Mouse (Mus musculus): Measurements from ENCODE around the gene Tspan1. TPM values are rescaled to one million over a fixed set of nuclear protein-coding genes. Genes with fewer than 3 reads are reported as not detected.
A peak's percentile ranks its signal among the peaks of the same experiment; 100 is the strongest.

Tspan1 gene
- total RNA-seq, 2 experiments from 2014 or later, result 0.36 TPM; not detected in 1

- peak in 1 of 2 experiments; percentile 17 for DNase-seq
- intact Hi-C loops (cut with DNase I), result no loop called here
Measured at GRCm38 (mm10) chr4:116137421-116137996, 29.9 kb downstream of the Tspan1 start.

DNA sequence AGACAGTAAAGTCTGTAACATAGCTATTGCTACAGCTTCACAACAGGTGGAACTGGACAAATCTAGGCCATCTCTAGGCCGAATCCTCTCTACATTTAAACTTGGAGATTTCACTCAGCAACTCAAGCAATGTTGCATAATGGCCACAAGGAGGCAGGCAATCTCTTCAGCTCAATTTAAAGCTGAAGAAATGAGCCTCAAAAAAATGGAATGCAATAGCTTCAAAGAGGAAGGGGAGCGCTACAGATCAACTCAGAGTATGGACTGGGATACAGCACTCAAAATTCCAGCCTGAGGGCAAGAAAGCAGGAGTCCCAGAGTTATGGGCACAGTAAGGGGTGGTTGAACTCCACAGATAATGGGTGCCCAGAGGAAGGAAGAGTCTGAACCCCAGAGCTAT, 32.4 kb downstream of the Tspan1 start:
- intact Hi-C loops (cut with DNase I), result no loop called here
- peak in 1 of 2 experiments; percentile 15 for DNase-seq

DNA sequence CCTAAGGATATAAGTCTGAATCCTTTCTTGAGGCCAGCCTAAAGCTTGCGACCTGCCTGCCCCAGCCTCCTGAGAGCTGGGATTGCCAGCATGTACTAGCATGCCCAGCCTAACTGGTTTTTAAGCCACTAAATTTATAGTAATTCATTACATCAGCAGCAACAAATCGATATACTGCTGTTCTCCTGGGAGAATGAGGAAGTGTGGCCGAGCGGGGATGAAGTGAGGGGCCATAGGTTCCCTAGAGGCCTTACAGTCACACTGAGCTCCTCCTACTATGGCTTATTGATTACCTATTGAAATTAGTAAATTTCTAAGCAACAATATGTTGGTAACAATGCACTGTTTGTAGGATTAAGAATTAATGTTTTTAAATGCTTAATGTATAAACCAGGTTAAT, 34.3 kb downstream of the Tspan1 start:
- intact Hi-C loops (cut with DNase I), result no loop called here
- DNase-seq, result no peak

DNA sequence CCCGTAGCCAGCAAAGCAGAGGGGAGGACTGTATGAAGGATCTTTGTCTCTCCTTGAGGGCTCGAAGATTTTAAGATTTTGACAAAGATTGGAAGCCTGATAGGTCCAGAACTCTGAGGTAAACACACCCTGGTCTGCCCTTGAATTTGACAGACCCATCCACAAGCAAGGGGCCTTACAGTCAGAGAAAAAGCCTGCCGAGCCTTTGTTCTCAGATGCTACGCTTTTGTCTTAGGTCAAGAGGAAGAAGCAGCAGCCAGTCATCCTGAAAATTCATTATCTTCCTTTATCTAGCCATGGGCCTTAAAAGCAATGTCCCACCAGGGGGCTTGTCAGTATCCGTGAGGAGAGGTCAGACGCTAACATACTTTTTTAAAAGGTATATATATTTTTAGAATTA, 39.4 kb downstream of the Tspan1 start:
- intact Hi-C loops (cut with DNase I), result no loop called here
- DNase-seq, result no peak

GRCm38 (mm10) chr4:116125803-116126386, 41.5 kb downstream of the Tspan1 start:
- intact Hi-C loops (cut with DNase I), result no loop called here
- DNase-seq, result no peak

DNA sequence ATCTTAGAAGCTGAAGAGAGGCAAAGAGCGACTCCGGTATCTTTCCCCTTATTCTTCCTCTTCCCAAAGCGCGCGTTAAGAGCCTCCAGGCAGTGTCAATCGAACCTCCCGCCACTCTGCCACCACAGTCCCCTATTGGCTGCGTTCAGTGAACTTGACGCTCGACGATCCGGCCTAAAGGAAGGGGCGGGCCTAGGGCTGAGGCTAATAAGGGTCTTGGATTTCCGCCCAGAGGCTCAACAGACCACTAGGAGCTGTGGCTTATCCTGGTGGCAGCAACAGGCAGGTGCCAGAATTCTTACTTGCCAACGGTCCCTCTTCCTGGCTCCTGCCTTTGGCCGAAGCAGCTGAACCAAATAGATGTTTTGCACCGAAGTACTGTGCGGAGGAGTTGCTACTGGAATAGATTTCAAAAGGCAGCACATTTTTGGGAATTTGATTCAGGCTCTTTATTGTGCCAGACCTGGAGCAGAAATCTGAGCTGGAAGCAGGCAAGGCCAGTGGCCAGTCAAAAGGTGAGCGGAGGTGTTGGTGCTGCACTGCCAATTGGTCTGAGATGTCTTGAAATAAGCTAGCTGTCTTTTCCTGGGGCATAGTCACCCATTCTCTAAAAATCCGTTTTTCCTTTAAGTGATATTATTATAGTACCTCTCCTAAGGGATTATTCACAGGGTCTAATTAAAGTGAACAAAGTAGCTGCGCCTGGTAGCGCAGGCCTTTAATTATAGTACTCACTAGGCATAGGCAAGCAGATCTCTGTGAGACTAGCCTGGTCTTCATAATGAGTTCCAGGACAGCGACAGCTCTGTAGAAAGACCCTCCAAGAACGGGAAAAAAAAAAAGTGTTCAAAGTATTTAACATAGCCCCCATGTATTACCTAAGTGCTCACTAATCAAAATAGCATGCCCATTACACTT, 43.5 kb downstream of the Tspan1 start, which contains the start of the genes Rad54l and Pomgnt1:
TSS of gene Rad54l (minus strand) at position 89 of the 918 bp plus-strand sequence.
TSS of gene Pomgnt1 (plus strand) at position 239 of the 918 bp plus-strand sequence.
- DNase-seq, result peak; percentile 80 to 84
- intact Hi-C loops (cut with DNase I), result no loop called here

- DNase-seq, result no peak
- intact Hi-C loops (cut with DNase I), result no loop called here
Measured at GRCm38 (mm10) chr4:116122762-116123161, 44.6 kb downstream of the Tspan1 start.

Other genes with a start within 250 kb of the Tspan1 start
- gene Dmbx1, start 227.7 kb downstream of the Tspan1 start, total RNA-seq (2021), result not detected
- under 1 TPM; 0.53 to 0.78 TPM for gene Faah, start 149.7 kb downstream of the Tspan1 start, total RNA-seq (2021)
- gene Nsun4, start 113.7 kb downstream of the Tspan1 start, total RNA-seq (2021), result 10 to 100 TPM; 24.4 to 25.6 TPM
- gene Uqcrh, start 92.5 kb downstream of the Tspan1 start, total RNA-seq (2021), result 1,000 to 10,000 TPM; 1,830 to 1,899 TPM
- gene Lrrc41, start 92.3 kb downstream of the Tspan1 start, total RNA-seq (2021), result 10 to 100 TPM; 30.7 to 31.5 TPM
- gene Rad54l, start 43.9 kb downstream of the Tspan1 start, total RNA-seq (2021), result 1 to 10 TPM in 1 of 2 experiments, under 1 TPM in 1; 0.81 to 1.5 TPM
- gene Pomgnt1, start 43.8 kb downstream of the Tspan1 start, total RNA-seq (2021), result 10 to 100 TPM; 69.3 to 74.1 TPM
- gene Lurap1, start 16.3 kb downstream of the Tspan1 start, total RNA-seq (2021), result 1 to 10 TPM; 3.7 to 5.5 TPM
- gene 1700042G07Rik, start 5.8 kb upstream of the Tspan1 start, total RNA-seq (2021), result not detected
- 1 to 10 TPM; 1.1 to 3.7 TPM for gene Gm49337, start 5.8 kb upstream of the Tspan1 start, total RNA-seq (2021)
- gene Pik3r3, start 54.0 kb upstream of the Tspan1 start, total RNA-seq (2021), result 10 to 100 TPM; 18.3 to 18.9 TPM

Measured in heart, postnatal 14 days (tissue).